Mouse (Mus musculus): ENCODE measurements around the gene Gm45062. TPM values are rescaled to one million over a fixed set of nuclear protein-coding genes. Genes with fewer than 3 reads are reported as not detected.

Gene Gm45062
- total and polyA plus RNA-seq, 3 experiments: 2.2 to 3.6 TPM; not detected in 1

- TF ChIP-seq SIN3A (IDR thresholded peaks at IDR 0.05; ENCODE audit: low read length): peak; percentile 55; the same call in 1 of the 2 replicates
- no peak for TF ChIP-seq CHD1 (IDR thresholded peaks at IDR 0.05; ENCODE audit: low read depth, low read length)
These were observed 163.9 kb downstream of the Gm45062 start (continued) for GRCm38 (mm10) chr6:8423142-8423541.

GRCm38 (mm10) chr6:8427692-8428091 lies 168.4 kb downstream of the Gm45062 start:
- H3K9ac ChIP-seq (ENCODE audit: control insufficient read depth, low read depth, low read length, poor library complexity, severe bottlenecking): no peak overlapping the region
- H3K4me1 ChIP-seq (ENCODE audit: control insufficient read depth in 1 of 2, insufficient read depth in 2 of 2, low read length in 2 of 2): peaks cover 19 to 31% of the 10 kb centered on the region in 2 experiments

GRCm38 (mm10) chr6:8430610-8431234 lies 171.5 kb downstream of the Gm45062 start:
- Histone ChIP-seq H3K4me3 (ENCODE audit: control insufficient read depth in 1 of 2, insufficient read depth in 1 of 2, low read depth in 2 of 2, low read length in 2 of 2) (no peak overlapping the region), H3K9me3 (replicated peaks; ENCODE audit: insufficient read depth, low read length) (no peaks in the 10 kb centered on the region), H3K27ac (ENCODE audit: control insufficient read depth, low read depth, low read length) (no peak overlapping the region), H3K79me2 (ENCODE audit: control insufficient read depth, insufficient read depth, low read length, poor library complexity) (no peaks in the 10 kb centered on the region), H3K4me1 (ENCODE audit: control insufficient read depth in 1 of 2, insufficient read depth in 2 of 2, low read length in 2 of 2) (peaks cover 1 to 10% of the 10 kb centered on the region in 2 experiments; a peak in 3 of 4 replicates), H3K9ac (ENCODE audit: control insufficient read depth, low read depth, low read length, poor library complexity, severe bottlenecking) (no peak overlapping the region), H3K27me3 (ENCODE audit: control insufficient read depth in 1 of 2, insufficient read depth in 2 of 2, low read length in 2 of 2) (no peaks in the 10 kb centered on the region), H3K36me3 (ENCODE audit: control insufficient read depth in 1 of 2, insufficient read depth in 2 of 2, low read length in 2 of 2) (peaks cover 0 to 6% of the 10 kb centered on the region in 2 experiments; a peak in 2 of 4 replicates)
- TF ChIP-seq MYB (IDR thresholded peaks at IDR 0.05; ENCODE audit: low read depth, low read length): no peak
- no peak for TF ChIP-seq POLR2AphosphoS2 (IDR thresholded peaks at IDR 0.05; ENCODE audit: low read length)
- no peak for TF ChIP-seq MAZ (IDR thresholded peaks at IDR 0.05; ENCODE audit: low read depth, low read length)
- no peak for TF ChIP-seq EP300 (IDR thresholded peaks at IDR 0.05; ENCODE audit: low read depth in 1 of 2, low read length in 2 of 2)
- no peak for TF ChIP-seq NRF1 (IDR thresholded peaks at IDR 0.05; ENCODE audit: insufficient read depth, low read depth, low read length, poor library complexity, severe bottlenecking)
- no peak for TF ChIP-seq GATA1 (IDR thresholded peaks at IDR 0.05; ENCODE audit: low read depth, low read length)
- no peak for TF ChIP-seq GABPA (IDR thresholded peaks at IDR 0.05; ENCODE audit: low read depth, low read length)
- TF ChIP-seq ZC3H11A (IDR thresholded peaks at IDR 0.05; ENCODE audit: low read depth, low read length): no peak
- TF ChIP-seq RCOR1 (IDR thresholded peaks at IDR 0.05; ENCODE audit: low read depth, low read length): no peak
- no peak for TF ChIP-seq CHD2 (IDR thresholded peaks at IDR 0.05; ENCODE audit: low read length)
- no peak for DNase-seq (ENCODE audit: low read depth, low spot score)

More at GRCm38 (mm10) chr6:8427692-8428091, 168.4 kb downstream of the Gm45062 start:
- H3K27ac ChIP-seq (ENCODE audit: control insufficient read depth, low read depth, low read length): no peak overlapping the region
- no peaks in the 10 kb centered on the region for H3K9me3 ChIP-seq (replicated peaks; ENCODE audit: insufficient read depth, low read length)
- no peaks in the 10 kb centered on the region for H3K27me3 ChIP-seq (ENCODE audit: control insufficient read depth in 1 of 2, insufficient read depth in 2 of 2, low read length in 2 of 2)
- no peaks in the 10 kb centered on the region for H3K79me2 ChIP-seq (ENCODE audit: control insufficient read depth, insufficient read depth, low read length, poor library complexity)
- no peak for TF ChIP-seq HCFC1 (IDR thresholded peaks at IDR 0.05; ENCODE audit: low read depth, low read length)
- TF ChIP-seq ETS1 (IDR thresholded peaks at IDR 0.05; ENCODE audit: low read depth, low read length): no peak
- no peak for TF ChIP-seq SIN3A (IDR thresholded peaks at IDR 0.05; ENCODE audit: low read length)
- TF ChIP-seq UBTF (IDR thresholded peaks at IDR 0.05; ENCODE audit: borderline replicate concordance, insufficient read depth, low read depth, low read length): no peak
- TF ChIP-seq MXI1 (IDR thresholded peaks at IDR 0.05; ENCODE audit: low read depth, low read length): no peak
- TF ChIP-seq RCOR1 (IDR thresholded peaks at IDR 0.05; ENCODE audit: low read depth, low read length): no peak
- TF ChIP-seq MAFK (IDR thresholded peaks at IDR 0.05; ENCODE audit: borderline replicate concordance, low read depth, low read length): no peak
- no peak for TF ChIP-seq MYB (IDR thresholded peaks at IDR 0.05; ENCODE audit: low read depth, low read length)
- no peak for TF ChIP-seq ZMIZ1 (IDR thresholded peaks at IDR 0.05; ENCODE audit: low read depth, low read length)
- no peak for TF ChIP-seq KAT2A (conservative IDR thresholded peaks at IDR 0.05; ENCODE audit: low read depth, low read length)
- H3K4me3 ChIP-seq (ENCODE audit: control insufficient read depth in 1 of 2, insufficient read depth in 1 of 2, low read depth in 2 of 2, low read length in 2 of 2): no peak overlapping the region
- no peak for DNase-seq (ENCODE audit: low read depth, low spot score)
- peaks cover 0 to 32% of the 10 kb centered on the region in 2 experiments; a peak in 2 of 4 replicates for H3K36me3 ChIP-seq (ENCODE audit: control insufficient read depth in 1 of 2, insufficient read depth in 2 of 2, low read length in 2 of 2)
